Mouse (Mus musculus): Measurements from ENCODE around the gene Spem1. TPM values are rescaled to one million over a fixed set of nuclear protein-coding genes. Genes with fewer than 3 reads are reported as not detected.

Spem1 gene
- polyA plus RNA-seq, 1 experiment from 2014 or later, result 0.37 TPM

DNA sequence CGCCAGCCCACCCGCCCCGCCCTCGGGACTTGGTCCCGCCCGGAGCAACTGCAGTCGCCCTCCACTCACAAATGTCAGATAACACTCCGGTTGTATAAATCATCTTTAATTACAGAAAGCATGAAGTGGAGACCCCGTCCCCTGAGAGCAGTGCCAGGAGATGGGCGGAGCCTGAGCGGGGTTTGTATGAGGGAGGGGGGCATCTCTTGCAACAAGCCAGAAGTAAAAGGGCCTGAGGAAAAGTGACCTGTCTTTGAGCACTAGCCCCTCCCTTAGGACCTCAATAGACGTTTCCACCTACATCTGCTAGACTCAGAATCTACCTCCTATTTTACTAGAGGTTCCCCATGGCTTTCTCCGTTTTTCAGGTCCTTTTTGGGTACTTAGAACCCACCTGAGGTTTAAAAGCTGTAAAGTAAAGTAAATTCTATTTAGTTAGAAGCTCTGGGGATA lies 26.0 kb downstream of the Spem1 start:
- Histone ChIP-seq H3K27me3 (peaks cover 35% of the 10 kb centered on the region), H3K4me3 (peak overlapping the region; percentile 42), H3K4me1 (peaks cover 34% of the 10 kb centered on the region), H3K36me3 (ENCODE audit: poor library complexity, severe bottlenecking) (no peaks in the 10 kb centered on the region), H3K27ac (no peak overlapping the region), H3K9me3 (replicated peaks) (no peaks in the 10 kb centered on the region), H3K9ac (peak overlapping the region; percentile 53; the same call in 1 of the 2 replicates), H3K4me2 (peak overlapping the region; percentile 73)
- ATAC-seq, result no peak
- 4% methylated on average over 13 of the region's 13 CpGs for WGBS

DNA sequence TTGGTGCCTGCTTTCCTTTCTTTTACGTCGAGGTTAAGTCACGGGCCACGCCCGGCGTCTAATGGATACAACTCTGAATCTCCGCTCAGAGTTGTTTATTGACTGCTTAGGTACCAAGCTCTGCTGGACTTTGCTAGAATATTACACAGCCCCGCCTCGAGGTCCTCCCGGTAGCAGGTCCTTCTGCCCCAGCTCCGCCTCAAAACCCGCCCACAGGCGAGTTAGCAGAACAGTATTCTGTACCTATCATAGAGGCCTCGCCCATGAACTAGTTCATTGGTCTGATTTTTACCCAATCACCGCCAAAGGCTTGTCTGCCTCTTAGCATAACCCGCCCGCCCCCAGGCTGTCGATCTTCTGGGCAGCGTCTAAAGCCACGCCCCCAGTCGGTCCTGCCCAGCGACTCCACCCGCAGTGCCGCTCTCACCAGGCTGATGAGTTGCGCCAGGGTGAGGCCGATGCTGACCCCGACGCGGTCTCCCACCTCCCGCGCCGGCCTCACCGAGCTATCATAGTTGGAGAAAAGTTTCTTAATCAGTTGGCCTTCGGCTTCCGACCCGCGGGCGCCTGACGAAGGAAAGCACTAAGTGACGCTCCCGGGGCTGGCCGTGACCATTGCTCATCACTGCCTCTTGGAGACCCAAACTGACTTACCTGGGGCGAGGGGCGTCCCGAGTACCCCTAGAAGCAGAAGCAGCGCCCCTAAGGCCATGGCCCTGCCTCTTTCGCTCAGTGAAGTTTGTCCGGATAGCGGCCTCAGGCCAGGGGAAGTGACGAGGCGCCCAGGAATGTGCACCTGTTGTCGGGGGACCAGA lies 26.6 kb downstream of the Spem1 start, which contains the start of gene Chrnb1:
TSS of gene Chrnb1 (minus strand) at position 776 of the 815 bp plus-strand sequence.
- Histone ChIP-seq H3K9ac (peak within 1 kb of the TSS; percentile 53), H3K27me3 (peaks cover 35% of the 10 kb centered on the region), H3K4me2 (peak within 1 kb of the TSS; percentile 73), H3K9me3 (replicated peaks) (no peaks in the 10 kb centered on the region), H3K27ac (no peak within 1 kb of the TSS), H3K4me1 (peaks cover 31% of the 10 kb centered on the region), H3K4me3 (peak within 1 kb of the TSS; percentile 42), H3K36me3 (ENCODE audit: poor library complexity, severe bottlenecking) (no peaks in the 10 kb centered on the region)
- 2% methylated on average over 52 of the region's 52 CpGs for WGBS
- ATAC-seq, result peak; percentile 96

DNA sequence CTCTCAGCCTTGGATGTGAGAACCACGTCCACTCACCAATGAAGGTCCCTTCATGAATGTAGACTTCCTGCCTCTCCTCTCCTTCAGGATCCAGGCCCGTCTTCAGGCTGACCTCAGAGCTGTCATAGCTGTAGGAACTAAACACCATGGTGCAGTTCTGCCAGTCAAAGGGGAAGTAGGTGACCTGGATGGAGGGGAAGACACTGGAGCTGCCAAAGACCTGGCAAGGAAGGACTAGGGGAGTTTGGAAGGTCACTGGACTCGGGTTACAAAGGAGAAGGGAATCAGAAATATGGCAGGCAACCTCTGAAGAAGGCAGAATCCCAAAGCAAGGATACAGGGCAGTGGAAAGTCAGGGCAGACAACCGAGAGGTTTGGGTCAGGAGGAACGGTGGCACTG lies 28.6 kb downstream of the Spem1 start:
- ATAC-seq, result no peak
- H3K9me3 ChIP-seq (replicated peaks), result no peaks in the 10 kb centered on the region
- WGBS, result 61% methylated on average over 5 of the region's 5 CpGs
- no peak overlapping the region for H3K4me3 ChIP-seq
- H3K27me3 ChIP-seq, result peaks cover 35% of the 10 kb centered on the region
- no peak overlapping the region for H3K9ac ChIP-seq
- H3K4me1 ChIP-seq, result peaks cover 12% of the 10 kb centered on the region
- no peaks in the 10 kb centered on the region for H3K36me3 ChIP-seq (ENCODE audit: poor library complexity, severe bottlenecking)
- H3K4me2 ChIP-seq, result no peak overlapping the region
- H3K27ac ChIP-seq, result no peak overlapping the region

DNA sequence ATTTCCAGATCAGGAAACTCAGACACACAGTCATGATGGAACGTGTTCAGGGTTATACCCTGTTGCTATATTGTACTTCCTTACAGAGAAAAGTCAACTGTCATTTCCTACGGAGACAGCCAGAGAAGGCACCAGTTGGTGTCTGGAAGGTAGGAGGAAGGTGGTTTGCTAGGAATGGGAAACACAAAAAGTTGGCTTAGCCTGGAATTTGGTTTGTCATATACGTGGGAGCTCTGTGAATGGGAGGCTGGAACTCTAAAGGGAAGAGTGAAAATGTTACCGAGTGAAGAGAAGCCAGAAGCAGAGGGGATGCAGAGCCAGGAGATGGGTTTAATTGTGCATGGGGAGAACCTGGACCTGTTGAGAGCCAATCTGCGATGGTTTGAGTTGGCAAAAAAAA lies 30.6 kb downstream of the Spem1 start:
- Histone ChIP-seq H3K9ac (no peak overlapping the region), H3K27ac (no peak overlapping the region), H3K4me1 (peaks cover 11% of the 10 kb centered on the region), H3K9me3 (replicated peaks) (no peaks in the 10 kb centered on the region), H3K27me3 (peaks cover 22% of the 10 kb centered on the region), H3K4me3 (no peak overlapping the region), H3K4me2 (no peak overlapping the region), H3K36me3 (ENCODE audit: poor library complexity, severe bottlenecking) (no peaks in the 10 kb centered on the region)
- WGBS, result 77% methylated on average over 5 of the region's 5 CpGs
- no peak for ATAC-seq

DNA sequence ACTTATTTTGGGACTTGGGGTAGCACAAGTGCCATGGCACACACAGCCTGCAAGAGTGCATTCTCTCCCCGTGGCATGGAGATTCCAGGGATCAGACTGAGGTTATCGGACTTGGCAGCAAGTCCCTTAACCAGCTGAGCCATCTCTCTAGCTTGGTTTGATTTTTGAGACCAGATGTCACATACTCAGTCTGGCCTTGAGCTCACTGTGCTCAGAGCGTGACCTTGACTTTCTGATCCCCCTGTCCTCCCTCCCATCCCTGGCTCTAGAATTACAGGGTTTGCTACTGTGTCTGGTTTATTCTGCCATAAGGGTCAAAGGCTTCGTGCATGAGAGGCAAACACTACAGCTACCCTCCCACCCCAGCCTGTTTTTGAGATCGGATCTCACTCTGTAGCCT lies 32.5 kb downstream of the Spem1 start:
- Histone ChIP-seq H3K4me1 (no peaks in the 10 kb centered on the region), H3K9ac (no peak overlapping the region), H3K4me2 (no peak overlapping the region), H3K4me3 (no peak overlapping the region), H3K27ac (no peak overlapping the region), H3K36me3 (ENCODE audit: poor library complexity, severe bottlenecking) (no peaks in the 10 kb centered on the region), H3K9me3 (replicated peaks) (no peaks in the 10 kb centered on the region), H3K27me3 (peaks cover 18% of the 10 kb centered on the region)
- 79% methylated on average over 5 of the region's 5 CpGs for WGBS
- ATAC-seq, result no peak

DNA sequence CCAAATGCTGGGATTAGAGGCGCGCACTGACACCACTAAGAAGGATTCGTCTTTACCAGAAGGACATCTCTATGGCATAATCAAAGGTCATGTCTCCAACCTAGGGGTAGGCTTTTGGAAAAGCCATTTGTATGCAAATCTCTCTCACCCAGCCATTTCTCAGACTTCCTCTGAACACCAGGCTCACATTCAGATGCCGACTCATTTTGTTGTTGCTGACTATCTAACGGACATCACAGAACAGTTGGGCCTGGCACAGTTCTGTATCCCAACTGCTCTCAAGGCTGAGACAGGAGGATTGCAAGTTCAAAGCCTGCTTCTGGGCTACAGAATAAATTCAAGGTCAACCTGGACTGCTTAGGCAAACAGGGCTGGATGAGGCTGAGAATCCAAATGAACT lies 34.7 kb downstream of the Spem1 start:
- no peaks in the 10 kb centered on the region for H3K4me1 ChIP-seq
- no peak for ATAC-seq

DNA sequence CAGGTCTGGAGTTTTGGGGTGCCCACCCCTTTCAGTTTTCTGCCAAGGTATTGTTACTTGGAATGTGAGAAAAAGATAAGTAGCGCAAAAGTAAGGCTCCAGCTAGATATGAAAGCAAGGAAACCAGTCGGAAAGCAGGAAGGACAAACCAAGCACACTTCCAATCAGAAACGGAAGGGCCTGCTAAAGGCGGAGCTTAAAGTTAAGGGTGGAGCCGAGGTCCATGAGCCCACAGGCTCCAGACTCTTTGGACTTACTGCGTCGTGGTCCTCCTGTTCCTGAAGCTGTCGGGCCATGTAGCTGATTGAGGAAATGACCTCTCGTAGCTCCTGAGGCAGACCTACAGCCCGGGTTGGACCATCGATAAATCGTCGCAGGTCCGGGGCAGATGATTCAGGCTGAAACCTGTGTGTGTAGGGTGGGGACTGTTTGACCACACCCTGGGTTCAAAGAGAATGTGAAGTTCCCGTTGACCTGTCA lies 37.1 kb downstream of the Spem1 start:
- no peaks in the 10 kb centered on the region for H3K9me3 ChIP-seq (replicated peaks)
- H3K4me3 ChIP-seq, result no peak overlapping the region
- H3K9ac ChIP-seq, result no peak overlapping the region
- H3K4me1 ChIP-seq, result no peaks in the 10 kb centered on the region
- H3K4me2 ChIP-seq, result no peak overlapping the region
- no peak overlapping the region for H3K27ac ChIP-seq
- 0 out of 2 replicates have a peak, but pooled peaks cover 7% of the 10 kb centered on the region for H3K27me3 ChIP-seq
- no peaks in the 10 kb centered on the region for H3K36me3 ChIP-seq (ENCODE audit: poor library complexity, severe bottlenecking)
- WGBS, result 57% methylated on average over 15 of the region's 15 CpGs
- no peak for ATAC-seq

More for the DNA sequence above, 34.7 kb downstream of the Spem1 start:
- Histone ChIP-seq H3K36me3 (ENCODE audit: poor library complexity, severe bottlenecking) (no peaks in the 10 kb centered on the region), H3K9me3 (replicated peaks) (no peaks in the 10 kb centered on the region), H3K4me2 (no peak overlapping the region), H3K27me3 (peaks cover 3% of the 10 kb centered on the region; the same call in 1 of the 2 replicates), H3K4me3 (no peak overlapping the region), H3K27ac (no peak overlapping the region), H3K9ac (no peak overlapping the region)
- 87% methylated on average over 5 of the region's 5 CpGs for WGBS

DNA sequence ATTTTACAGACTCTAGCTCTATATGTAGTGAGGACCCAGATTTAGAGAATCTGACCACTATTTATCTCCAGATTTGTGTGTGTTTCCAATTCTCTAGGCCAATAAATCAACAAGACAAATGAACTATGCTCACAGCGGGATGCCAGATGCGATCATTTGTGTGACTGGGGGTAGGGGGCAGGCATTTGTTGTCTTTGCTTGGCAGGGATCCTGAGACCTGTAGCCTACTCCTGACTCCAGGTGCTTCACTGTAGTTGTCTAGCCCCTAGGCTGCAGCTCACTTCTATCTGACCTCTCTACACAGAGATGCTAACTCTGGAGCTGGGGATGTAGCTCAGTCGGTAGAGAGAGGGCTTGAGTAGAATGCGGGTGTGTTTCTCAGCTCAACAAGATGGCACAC lies 40.2 kb downstream of the Spem1 start:
- ATAC-seq, result no peak
- WGBS, result 47% methylated on average over 4 of the region's 4 CpGs
- H3K4me2 ChIP-seq, result no peak overlapping the region

DNA sequence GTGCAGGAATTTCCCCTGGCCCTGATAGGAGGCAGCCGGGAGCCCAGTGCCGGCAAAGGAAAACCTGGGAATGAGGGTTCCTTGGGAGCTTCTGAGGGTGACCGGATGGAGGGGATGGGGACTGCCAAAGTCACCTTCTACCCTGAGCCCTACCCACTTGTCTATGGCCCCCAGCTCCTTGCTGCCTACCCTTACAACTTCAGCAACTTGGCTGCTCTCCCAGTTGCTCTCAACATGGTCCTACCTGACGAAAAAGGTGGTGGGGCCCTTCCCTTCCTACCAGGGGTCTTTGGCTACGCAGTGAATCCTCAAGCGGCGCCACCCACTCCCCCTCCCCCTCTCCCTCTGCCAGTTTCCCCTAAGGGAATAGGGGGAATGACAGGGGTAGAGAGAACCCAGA lies 43.0 kb downstream of the Spem1 start:
- Histone ChIP-seq H3K9me3 (replicated peaks) (no peaks in the 10 kb centered on the region), H3K4me2 (no peak overlapping the region), H3K9ac (no peak overlapping the region), H3K27ac (no peak overlapping the region), H3K36me3 (ENCODE audit: poor library complexity, severe bottlenecking) (peaks cover 15% of the 10 kb centered on the region; the same call in 1 of the 2 replicates), H3K4me1 (peaks cover 6% of the 10 kb centered on the region), H3K4me3 (no peak overlapping the region), H3K27me3 (0 out of 2 replicates have a peak, but pooled peaks cover 9% of the 10 kb centered on the region)
- WGBS, result 50% methylated on average over 7 of the region's 7 CpGs
- no peak for ATAC-seq

More for the DNA sequence above, 40.2 kb downstream of the Spem1 start:
- 0 out of 2 replicates have a peak, but pooled peaks cover 4% of the 10 kb centered on the region for H3K36me3 ChIP-seq (ENCODE audit: poor library complexity, severe bottlenecking)
- H3K27me3 ChIP-seq, result 0 out of 2 replicates have a peak, but pooled peaks cover 9% of the 10 kb centered on the region
- no peak overlapping the region for H3K4me3 ChIP-seq
- H3K27ac ChIP-seq, result no peak overlapping the region
- H3K4me1 ChIP-seq, result peaks cover 6% of the 10 kb centered on the region
- H3K9ac ChIP-seq, result no peak overlapping the region
- no peaks in the 10 kb centered on the region for H3K9me3 ChIP-seq (replicated peaks)

DNA sequence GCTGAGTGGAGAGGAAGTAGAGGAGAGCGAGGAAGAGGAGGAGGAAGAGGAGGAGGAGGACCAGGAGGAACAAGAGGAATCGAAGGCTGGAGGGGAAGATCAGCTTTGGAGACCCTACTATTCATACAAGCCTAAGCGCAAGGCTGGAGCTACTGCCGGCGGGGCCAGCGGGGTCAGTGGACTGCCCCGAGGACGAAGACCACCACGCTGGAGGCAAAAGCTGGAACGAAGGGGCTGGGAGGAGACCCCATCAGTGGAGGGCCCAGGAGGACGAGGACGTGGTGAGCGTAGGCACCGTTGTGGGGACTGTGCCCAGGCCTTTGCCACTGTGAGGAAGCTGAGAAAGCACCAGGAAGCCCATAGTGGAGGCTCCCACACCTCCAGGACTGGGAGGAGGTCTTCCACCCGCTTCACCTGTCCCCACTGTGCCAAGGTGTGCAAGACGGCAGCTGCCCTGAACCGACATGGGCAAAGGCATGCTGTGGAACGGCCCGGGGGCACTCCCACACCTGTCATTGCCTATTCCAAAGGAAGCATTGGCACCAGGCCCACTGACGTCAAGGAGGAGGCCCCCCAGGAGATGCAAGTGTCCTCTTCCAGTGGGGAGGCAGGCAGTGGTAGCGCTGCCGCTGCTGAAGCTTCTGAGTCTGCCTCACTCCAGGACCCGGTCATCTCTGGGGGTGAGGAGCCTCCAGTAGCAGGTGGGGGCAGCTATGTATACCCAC lies 43.6 kb downstream of the Spem1 start:
- Histone ChIP-seq H3K4me1 (peaks cover 6% of the 10 kb centered on the region), H3K4me3 (no peak overlapping the region), H3K36me3 (ENCODE audit: poor library complexity, severe bottlenecking) (peaks cover 15% of the 10 kb centered on the region; the same call in 1 of the 2 replicates), H3K4me2 (no peak overlapping the region), H3K9me3 (replicated peaks) (no peaks in the 10 kb centered on the region), H3K27me3 (0 out of 2 replicates have a peak, but pooled peaks cover 9% of the 10 kb centered on the region), H3K27ac (no peak overlapping the region), H3K9ac (no peak overlapping the region)
- no peak for ATAC-seq
- 74% methylated on average over 23 of the region's 23 CpGs for WGBS

DNA sequence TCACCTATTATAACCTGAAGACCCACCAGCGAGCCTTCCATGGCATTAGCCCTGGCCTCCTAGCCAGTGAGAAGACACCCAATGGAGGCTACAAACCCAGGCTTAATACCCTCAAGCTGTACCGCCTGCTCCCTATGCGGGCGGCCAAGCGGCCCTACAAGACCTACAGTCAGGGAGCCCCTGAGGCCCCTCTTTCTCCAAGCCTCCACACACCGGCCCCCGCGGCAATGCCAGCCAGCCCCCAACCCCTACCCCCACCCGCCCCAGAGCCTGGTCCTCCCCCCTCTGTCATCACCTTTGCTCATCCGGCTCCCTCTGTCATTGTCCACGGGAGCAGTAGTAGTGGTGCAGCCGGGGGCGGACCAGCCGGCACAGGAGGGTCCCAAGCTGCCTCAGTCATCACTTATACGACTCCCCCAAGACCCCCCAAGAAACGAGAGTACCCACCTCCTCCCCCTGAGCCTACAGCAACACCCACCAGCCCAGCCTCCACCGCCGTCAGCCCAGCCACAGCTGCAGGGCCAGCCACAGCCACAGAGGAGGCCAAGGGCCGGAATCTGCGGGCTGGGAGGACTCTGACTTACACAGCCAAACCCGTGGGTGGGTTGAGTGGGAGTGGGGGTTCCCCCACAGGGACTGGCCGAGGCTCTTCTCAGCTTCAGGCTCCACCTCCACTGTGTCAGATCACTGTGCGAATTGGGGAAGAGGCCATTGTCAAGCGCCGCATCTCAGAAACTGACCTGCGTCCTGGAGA lies 44.3 kb downstream of the Spem1 start:
- Histone ChIP-seq H3K9ac (no peak overlapping the region), H3K27me3 (0 out of 2 replicates have a peak, but pooled peaks cover 9% of the 10 kb centered on the region), H3K27ac (no peak overlapping the region), H3K36me3 (ENCODE audit: poor library complexity, severe bottlenecking) (peaks cover 15% of the 10 kb centered on the region; the same call in 1 of the 2 replicates), H3K9me3 (replicated peaks) (no peaks in the 10 kb centered on the region), H3K4me1 (peaks cover 6% of the 10 kb centered on the region), H3K4me3 (no peak overlapping the region), H3K4me2 (no peak overlapping the region)
- WGBS, result 70% methylated on average over 26 of the region's 26 CpGs
- no peak for ATAC-seq
